Mouse (Mus musculus) CH12.LX (cell line): ENCODE results near the gene Dgkh. TPM values are rescaled to one million over a fixed set of nuclear protein-coding genes. Genes with fewer than 3 reads are reported as not detected.

ENCODE experiments used
- DNase-seq: peaks from one replicate; pipeline ENCODE4 v3.0.0-alpha.2; 2013; ENCODE audit errors: extremely low read depth
- H3K27ac ChIP-seq: 2 replicates; pipeline ENCODE4 v1.5.1; 2012; ENCODE audit warnings: low read depth, mild to moderate bottlenecking, control low read depth, moderate library complexity; ENCODE audit not compliant: insufficient read depth
- H3K27me3 ChIP-seq: replicated peaks from 2 replicates; pipeline ENCODE3; 2012; ENCODE audit warnings: inconsistent platforms
- H3K36me3 ChIP-seq, 2 experiments: replicated peaks in 1 of 2; 2 replicates each; pipeline versions ENCODE3 to v1.6.1; 2012; ENCODE audit warnings: inconsistent platforms in 1 of 2, low read length in 1 of 2, mild to moderate bottlenecking in 1 of 2, mixed read lengths in 1 of 2, moderate library complexity in 1 of 2; ENCODE audit not compliant: control insufficient read depth in 1 of 2, insufficient read depth in 1 of 2
- H3K4me1 ChIP-seq, 2 experiments: 2 replicates each; pipeline ENCODE4 v1.6.1; 2012; ENCODE audit warnings: inconsistent platforms in 1 of 2, moderate library complexity in 1 of 2; ENCODE audit not compliant: insufficient read depth in 2 of 2, control insufficient read depth in 1 of 2
- H3K4me2 ChIP-seq: 2 replicates; pipeline ENCODE4 v1.6.1; 2012; ENCODE audit warnings: low read depth, mild to moderate bottlenecking, control low read depth; ENCODE audit not compliant: poor library complexity, insufficient read depth, severe bottlenecking
- H3K4me3 ChIP-seq, 3 experiments: fragments of 150-350 bp in 1 of 3; sonication (generic) in 1 of 3; replicated peaks in 1 of 3; 2 replicates each; pipeline versions ENCODE3 to v1.5.1; 2011 to 2012; ENCODE audit warnings: low read depth in 2 of 3, low read length in 2 of 3, mild to moderate bottlenecking in 2 of 3, moderate library complexity in 2 of 3, control low read depth in 1 of 3, improper control_type of control experiment in 1 of 3, inconsistent platforms in 1 of 3, mixed read lengths in 1 of 3; ENCODE audit not compliant: poor library complexity in 1 of 3
- H3K79me2 ChIP-seq: replicated peaks from 2 replicates; pipeline ENCODE4 v1.6.1; 2012; ENCODE audit warnings: mild to moderate bottlenecking, moderate library complexity; ENCODE audit not compliant: control insufficient read depth, poor library complexity, insufficient read depth, severe bottlenecking; ENCODE audit errors: extremely low read depth
- H3K9ac ChIP-seq: 2 replicates; pipeline ENCODE4 v1.6.1; 2012; ENCODE audit warnings: low read depth, mild to moderate bottlenecking, control low read depth, moderate library complexity; ENCODE audit not compliant: insufficient read depth
- H3K9me3 ChIP-seq: replicated peaks from 2 replicates; pipeline ENCODE3; 2012; ENCODE audit warnings: low read length, inconsistent platforms, mixed read lengths
- BHLHE40 ChIP-seq: IDR thresholded peaks from 2 replicates; pipeline ENCODE4 v1.6.1; 2011; ENCODE audit warnings: mild to moderate bottlenecking, low read depth, low read length, improper control_type of control experiment
- CTCF ChIP-seq, 2 experiments: IDR thresholded peaks in 1 of 2; conservative IDR thresholded peaks in 1 of 2; 2 replicates each; pipeline ENCODE4 v1.5.1; 2011 to 2012; ENCODE audit warnings: low read depth in 2 of 2, low read length in 2 of 2, improper control_type of control experiment in 1 of 2, inconsistent platforms in 1 of 2, mild to moderate bottlenecking in 1 of 2, moderate library complexity in 1 of 2
- EP300 ChIP-seq: IDR thresholded peaks from 2 replicates; pipeline ENCODE4 v1.6.1; 2011; ENCODE audit warnings: low read length, improper control_type of control experiment
- HCFC1 ChIP-seq: IDR thresholded peaks from 2 replicates; pipeline ENCODE4 v1.6.1; 2012; ENCODE audit warnings: low read depth, mild to moderate bottlenecking, inconsistent platforms, low read length, improper control_type of control experiment
- IRF4 ChIP-seq: IDR thresholded peaks from 2 replicates; pipeline ENCODE4 v1.6.1; 2014; ENCODE audit warnings: low read depth, mild to moderate bottlenecking, inconsistent platforms, low read length, improper control_type of control experiment
- JUND ChIP-seq: conservative IDR thresholded peaks from 2 replicates; pipeline ENCODE4 v1.6.1; 2011; ENCODE audit warnings: low read depth, low read length, improper control_type of control experiment
- MAX ChIP-seq: IDR thresholded peaks from 2 replicates; pipeline ENCODE4 v1.6.1; 2011; ENCODE audit warnings: low read length, improper control_type of control experiment
- MEF2A ChIP-seq: IDR thresholded peaks from 2 replicates; pipeline ENCODE4 v1.6.1; 2014; ENCODE audit warnings: low read depth, mild to moderate bottlenecking, inconsistent platforms, low read length, improper control_type of control experiment, borderline replicate concordance
- MYC ChIP-seq: IDR thresholded peaks from 2 replicates; pipeline ENCODE4 v1.6.1; 2011; ENCODE audit warnings: low read depth, mild to moderate bottlenecking, improper control_type of control experiment, low read length
- POLR2AphosphoS2 ChIP-seq: IDR thresholded peaks from 2 replicates; pipeline ENCODE4 v1.6.1; 2011; ENCODE audit warnings: low read depth, low read length, improper control_type of control experiment
- RCOR1 ChIP-seq: conservative IDR thresholded peaks from 2 replicates; pipeline ENCODE4 v1.6.1; 2012; ENCODE audit warnings: low read depth, mild to moderate bottlenecking, inconsistent platforms, low read length, improper control_type of control experiment
- SIN3A ChIP-seq: IDR thresholded peaks from 2 replicates; pipeline ENCODE4 v1.6.1; 2012; ENCODE audit warnings: low read length, improper control_type of control experiment, inconsistent platforms
- SMC3 ChIP-seq: IDR thresholded peaks from 2 replicates; pipeline ENCODE4 v1.6.1; 2011; ENCODE audit warnings: low read depth, low read length, improper control_type of control experiment
- TBP ChIP-seq: conservative IDR thresholded peaks from 2 replicates; pipeline ENCODE4 v1.6.1; 2011; ENCODE audit warnings: low read depth, low read length, improper control_type of control experiment
- TCF12 ChIP-seq: IDR thresholded peaks from 2 replicates; pipeline ENCODE4 v1.6.1; 2014; ENCODE audit warnings: low read depth, mild to moderate bottlenecking, inconsistent platforms, low read length, improper control_type of control experiment
- UBTF ChIP-seq: IDR thresholded peaks from 2 replicates; pipeline ENCODE4 v1.6.1; 2012; ENCODE audit warnings: low read depth, mild to moderate bottlenecking, inconsistent platforms, low read length, improper control_type of control experiment, moderate library complexity
- USF2 ChIP-seq: conservative IDR thresholded peaks from 2 replicates; pipeline ENCODE4 v1.6.1; 2011; ENCODE audit warnings: low read depth, low read length, improper control_type of control experiment
- ZKSCAN1 ChIP-seq: IDR thresholded peaks from 2 replicates; pipeline ENCODE4 v1.6.1; 2012; ENCODE audit warnings: low read depth, inconsistent platforms, low read length, improper control_type of control experiment, borderline replicate concordance
- dilution Hi-C: fragments of 300-500 bp; cut with MboI; formaldehyde crosslinking; loops from 2 replicates; pipeline ENCODE4 v1.14.3; 2020; ENCODE audit warnings: low sequenced_read_pairs; ENCODE audit not compliant: extremely low pct_unique_long_range_greater_than_20kb, extremely low pct_ligation_motif_present
- in situ Hi-C: fragments of 300-500 bp; cut with MboI; formaldehyde crosslinking; loops from 3 replicates; pipeline ENCODE4 v1.14.3; 2019; ENCODE audit warnings: low sequenced_read_pairs, low pct_ligation_motif_present, low pct_unique_long_range_greater_than_20kb, mixed read lengths
- polyA plus RNA-seq: library from polyadenylated mRNA; unstranded; fragments of >175 nt; gene quantifications from 2 replicates; pipeline ENCODE4 v1.2.1, GENCODE M21; 2012; ENCODE audit warnings: low read depth; ENCODE audit not compliant: insufficient read length
- total RNA-seq, 2 experiments: library from RNA; depleted of rRNA; stranded (reverse); fragments of 300-350 nt in 1 of 2; fragments of >200 nt in 1 of 2; gene quantifications; 2 replicates each; pipeline ENCODE4 v1.2.3; 2012 to 2014

The Dgkh gene
- total and polyA plus RNA-seq, 3 experiments: 0.83 to 3.3 (median 2.4) TPM

GRCm38 (mm10) chr14:78731852-78732616 lies 542 bp downstream of the Dgkh start:
- TF ChIP-seq SIN3A (peak; percentile 11), MAX (no peak), CTCF (conservative IDR thresholded peaks at IDR 0.05 in 1 of 2, IDR thresholded peaks at IDR 0.05 in 1 of 2; ENCODE audit: low read depth in 2 of 2, low read length in 2 of 2) (no peak), MYC (no peak), POLR2AphosphoS2 (no peak), UBTF (no peak), TBP (no peak), BHLHE40 (peak; percentile 58), JUND (no peak), TCF12 (no peak), IRF4 (no peak), RCOR1 (no peak), HCFC1 (no peak), ZKSCAN1 (no peak), USF2 (no peak)
- TF ChIP-seq, all 38 proteins: peak for 2
- Histone ChIP-seq H3K4me2 (peak overlapping the region; percentile 91), H3K4me3 (peak overlapping the region; percentile 40 to 95 (median 70)), H3K27ac (0 out of 2 replicates have a peak overlapping the region, but pooled peaks have one; percentile 20), H3K9ac (peak overlapping the region; percentile 82), H3K36me3 (no peaks in the 10 kb centered on the region), H3K79me2 (no peaks in the 10 kb centered on the region), H3K9me3 (no peaks in the 10 kb centered on the region), H3K27me3 (no peaks in the 10 kb centered on the region), H3K4me1 (peaks cover 7 to 32% of the 10 kb centered on the region in 2 experiments)
- dilution Hi-C loops: no loop called here
- no peak for DNase-seq
- in situ Hi-C loops: no loop called here

- Histone ChIP-seq H3K36me3 (no peaks in the 10 kb centered on the region), H3K9ac (no peak overlapping the region), H3K9me3 (no peaks in the 10 kb centered on the region), H3K4me1 (peaks cover 7 to 32% of the 10 kb centered on the region in 2 experiments), H3K4me3 (peak overlapping the region; percentile 40 to 95 (median 70)), H3K4me2 (peak overlapping the region; percentile 91), H3K27me3 (no peaks in the 10 kb centered on the region), H3K79me2 (no peaks in the 10 kb centered on the region), H3K27ac (no peak overlapping the region)
- in situ Hi-C loops: no loop called here
- TF ChIP-seq SMC3 (peak; percentile 25), MEF2A (no peak), MYC (no peak), RCOR1 (no peak), EP300 (no peak), CTCF (conservative IDR thresholded peaks at IDR 0.05 in 1 of 2, IDR thresholded peaks at IDR 0.05 in 1 of 2; ENCODE audit: low read depth in 2 of 2, low read length in 2 of 2) (peak in 1 of 2 experiments; percentile 6; a peak in 1 of 4 replicates)
- no peak for DNase-seq
- dilution Hi-C loops: no loop called here
Observed at GRCm38 (mm10) chr14:78731240-78731639, 1.3 kb downstream of the Dgkh start.
